Mouse (Mus musculus) midbrain, embryonic 12.5 days (tissue): Measurements from ENCODE around the gene Klri1. TPM values are rescaled to one million over a fixed set of nuclear protein-coding genes. Genes with fewer than 3 reads are reported as not detected.
"Not testable (repeated sequence)": the region's sequence is repeated elsewhere in the genome, so short reads cannot be mapped to it uniquely, and the experiment has no call there.

Experiments used
- ATAC-seq: fragments of 200-750 bp; cut with Nextera tagmentation; 2 replicates; pipeline ENCODE4 v1.8.0; 2017; ENCODE audit warnings: low read depth, moderate TSS enrichment, moderate library complexity; ENCODE audit not compliant: low FRiP score
- H3K27ac ChIP-seq: fragments of 300-500 bp; sonication (generic); replicated peaks from 2 replicates; pipeline ENCODE4 v1.5.1; 2016; ENCODE audit warnings: mild to moderate bottlenecking
- H3K27me3 ChIP-seq: fragments of 300-500 bp; sonication (generic); 2 replicates; pipeline ENCODE4 v1.6.1; 2016; ENCODE audit warnings: mild to moderate bottlenecking
- H3K36me3 ChIP-seq: fragments of 300-500 bp; sonication (generic); 2 replicates; pipeline ENCODE4 v1.6.1; 2016
- H3K4me1 ChIP-seq: fragments of 300-500 bp; sonication (generic); 2 replicates; pipeline ENCODE4 v1.6.1; 2016
- H3K4me2 ChIP-seq: fragments of 300-500 bp; sonication (generic); replicated peaks from 2 replicates; pipeline ENCODE4 v1.6.1; 2016; ENCODE audit warnings: mild to moderate bottlenecking, moderate library complexity
- H3K4me3 ChIP-seq: fragments of 300-500 bp; sonication (generic); 2 replicates; pipeline ENCODE4 v1.5.1; 2016; ENCODE audit warnings: mild to moderate bottlenecking
- H3K9ac ChIP-seq: fragments of 300-500 bp; sonication (generic); replicated peaks from 2 replicates; pipeline ENCODE4 v1.6.1; 2016; ENCODE audit warnings: mild to moderate bottlenecking, moderate library complexity
- H3K9me3 ChIP-seq: fragments of 300-500 bp; sonication (generic); 2 replicates; pipeline ENCODE4 v1.6.1; 2016; ENCODE audit warnings: mild to moderate bottlenecking
- WGBS: fragments of 180-500 bp; shearing (Covaris S2); methylation state at CpG from one replicate; pipeline ENCODE4 v1.1.7; 2016; 5-methylcytosine and 5-hydroxymethylcytosine counted together
- polyA plus RNA-seq: library from polyadenylated mRNA; unstranded; fragments of >200 nt; fragmentation: Nextera tagmentation; extraction: Ambion mirVana; gene quantifications from 2 replicates; pipeline ENCODE4 v1.2.1, GENCODE M21; 2016

Gene Klri1
- not detected in 2 replicates for polyA plus RNA-seq

DNA sequence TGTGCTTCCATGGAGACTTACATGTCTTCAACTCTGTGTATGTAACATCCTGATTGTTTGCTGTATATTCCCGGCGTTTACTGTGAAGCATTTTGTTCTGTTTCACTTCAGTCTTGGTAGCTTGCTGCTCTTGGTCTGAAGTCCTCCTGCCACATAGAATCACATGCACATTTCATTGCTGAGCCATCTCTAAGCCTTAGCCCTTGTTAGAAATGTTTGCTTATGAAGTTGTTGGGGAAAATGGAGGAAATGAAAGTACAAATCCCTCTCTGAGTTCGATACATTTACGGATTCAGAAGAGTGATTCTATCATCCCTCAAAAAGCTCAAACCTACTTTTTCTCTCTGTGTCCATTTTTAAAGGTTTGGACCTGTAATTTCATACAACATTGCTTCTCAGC, at the start of gene Klri1:
Gene Klri1, minus strand, starts transcription at position 101 of the 400 bp plus-strand sequence.
- no peak within 1 kb of the TSS for H3K27ac ChIP-seq
- H3K9me3 ChIP-seq: no peaks in the 10 kb centered on the region
- no peak within 1 kb of the TSS for H3K4me3 ChIP-seq
- no peaks in the 10 kb centered on the region for H3K27me3 ChIP-seq
- ATAC-seq: no peak
- no peak within 1 kb of the TSS for H3K9ac ChIP-seq
- H3K4me2 ChIP-seq: no peak within 1 kb of the TSS
- H3K36me3 ChIP-seq: no peaks in the 10 kb centered on the region
- H3K4me1 ChIP-seq: no peaks in the 10 kb centered on the region
- 92% methylated on average over 4 of the region's 4 CpGs for WGBS

GRCm38 (mm10) chr6:129747654-129748032, 30.7 kb upstream of the Klri1 start:
- ATAC-seq: no peak
- no peaks in the 10 kb centered on the region for H3K4me1 ChIP-seq
- no peaks in the 10 kb centered on the region for H3K27me3 ChIP-seq
- H3K27ac ChIP-seq: no peak overlapping the region
- H3K9me3 ChIP-seq: peaks cover 6% of the 10 kb centered on the region; the same call in 1 of the 2 replicates
- H3K4me3 ChIP-seq: no peak overlapping the region
- no peaks in the 10 kb centered on the region for H3K36me3 ChIP-seq
- H3K9ac ChIP-seq: no peak overlapping the region
- H3K4me2 ChIP-seq: no peak overlapping the region
- 78% methylated on average over 3 of the region's 3 CpGs for WGBS

- Histone ChIP-seq H3K4me3 (no peak overlapping the region), H3K9me3 (peaks cover 6% of the 10 kb centered on the region; the same call in 1 of the 2 replicates), H3K27me3 (no peaks in the 10 kb centered on the region), H3K9ac (no peak overlapping the region), H3K4me2 (no peak overlapping the region), H3K36me3 (no peaks in the 10 kb centered on the region), H3K4me1 (no peaks in the 10 kb centered on the region), H3K27ac (no peak overlapping the region)
- WGBS: 86% methylated on average over 4 of the region's 4 CpGs
- ATAC-seq: no peak
Measured at GRCm38 (mm10) chr6:129747016-129747653, 30.2 kb upstream of the Klri1 start.

GRCm38 (mm10) chr6:129746151-129746550, 29.2 kb upstream of the Klri1 start:
- Histone ChIP-seq H3K9ac (no peak overlapping the region), H3K36me3 (no peaks in the 10 kb centered on the region), H3K4me2 (no peak overlapping the region), H3K4me1 (no peaks in the 10 kb centered on the region), H3K27me3 (no peaks in the 10 kb centered on the region), H3K9me3 (peaks cover 6% of the 10 kb centered on the region; the same call in 1 of the 2 replicates), H3K4me3 (no peak overlapping the region), H3K27ac (no peak overlapping the region)
- no peak for ATAC-seq
- 71% methylated on average over 3 of the region's 3 CpGs for WGBS

DNA sequence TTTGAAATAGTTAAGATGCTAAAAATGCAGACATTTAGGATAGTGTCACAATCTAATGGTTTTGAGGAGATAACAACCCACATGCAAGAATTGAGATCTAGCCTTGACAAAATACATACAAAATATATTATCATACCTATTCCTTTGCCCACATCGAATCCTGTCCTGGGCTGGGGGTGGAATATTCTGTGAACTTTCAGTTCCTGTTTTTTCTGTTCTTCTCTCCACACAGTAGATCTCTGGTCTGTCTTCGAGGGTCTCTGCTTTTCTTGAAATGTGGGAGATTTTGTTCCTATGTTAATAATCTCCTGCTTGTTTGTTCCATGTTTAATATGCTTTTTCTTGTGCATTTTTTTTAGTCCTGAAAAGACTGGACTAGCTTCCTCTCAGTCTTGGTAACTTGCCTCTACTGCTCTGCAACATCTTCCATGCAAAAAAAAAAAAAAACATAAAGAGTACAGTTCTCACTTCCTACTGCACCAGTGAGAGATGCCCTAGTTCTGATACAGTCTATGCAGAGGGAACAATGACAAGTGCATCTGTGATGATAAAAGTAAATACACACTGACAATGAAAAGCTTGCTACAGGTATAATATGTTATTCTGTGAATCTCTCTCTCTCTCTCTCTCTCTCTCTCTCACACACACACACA, 23.3 kb upstream of the Klri1 start, which contains the start of gene Klri2:
Gene Klri2, minus strand, starts transcription at position 416 of the 653 bp plus-strand sequence.
- WGBS: 65% methylated on average over 2 of the region's 2 CpGs
- H3K27me3 ChIP-seq: no peaks in the 10 kb centered on the region
- no peaks in the 10 kb centered on the region for H3K9me3 ChIP-seq
- H3K4me2 ChIP-seq: no peak within 1 kb of the TSS
- H3K36me3 ChIP-seq: no peaks in the 10 kb centered on the region
- ATAC-seq: no peak
- no peak within 1 kb of the TSS for H3K4me3 ChIP-seq
- H3K27ac ChIP-seq: no peak within 1 kb of the TSS
- no peak within 1 kb of the TSS for H3K9ac ChIP-seq
- H3K4me1 ChIP-seq: no peaks in the 10 kb centered on the region

DNA sequence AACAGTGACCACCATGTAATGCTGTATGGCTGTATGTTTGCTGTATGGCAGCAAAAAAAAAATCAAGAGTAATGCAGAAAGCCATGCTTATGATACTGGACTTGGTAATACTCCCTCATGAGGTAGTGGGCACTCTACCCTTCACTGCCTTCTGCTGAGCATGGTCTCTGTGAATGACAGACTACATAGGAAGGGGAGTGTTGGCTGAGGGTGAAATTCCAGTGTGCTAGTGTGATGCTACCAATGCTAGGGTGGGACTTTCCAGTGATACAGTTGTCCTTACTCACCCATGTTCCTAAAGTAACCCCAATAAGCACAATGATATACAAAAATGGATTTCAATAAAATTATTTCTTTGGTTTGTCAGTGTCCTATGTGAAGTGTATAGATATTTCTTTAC, 19.5 kb upstream of the Klri1 start:
- no peak for ATAC-seq
- H3K4me3 ChIP-seq: no peak overlapping the region
- H3K27ac ChIP-seq: no peak overlapping the region
- no peak overlapping the region for H3K9ac ChIP-seq
- H3K36me3 ChIP-seq: no peaks in the 10 kb centered on the region
- H3K27me3 ChIP-seq: no peaks in the 10 kb centered on the region
- no peaks in the 10 kb centered on the region for H3K4me1 ChIP-seq
- H3K9me3 ChIP-seq: no peaks in the 10 kb centered on the region
- H3K4me2 ChIP-seq: no peak overlapping the region

DNA sequence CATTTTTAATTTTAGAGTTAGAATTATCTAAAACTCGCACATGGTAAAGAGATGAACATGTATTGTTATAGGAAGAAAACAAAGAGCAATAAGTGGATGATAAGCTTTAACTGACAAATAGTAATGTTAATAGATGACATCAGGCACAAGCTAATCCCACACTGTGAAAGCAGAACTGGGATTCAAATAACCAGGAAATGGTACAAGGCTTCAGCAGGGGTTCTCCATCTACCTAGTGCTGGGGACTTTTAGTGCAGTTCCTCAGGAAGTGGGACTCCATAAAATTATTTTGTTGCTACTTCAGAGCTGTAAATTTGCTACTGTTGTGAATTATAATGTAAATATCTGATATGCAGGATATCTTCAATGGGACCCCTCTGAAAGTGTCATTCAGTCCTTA, 10.3 kb upstream of the Klri1 start:
- Histone ChIP-seq H3K27ac (no peak overlapping the region), H3K9ac (no peak overlapping the region), H3K4me2 (no peak overlapping the region), H3K9me3 (no peaks in the 10 kb centered on the region), H3K4me3 (no peak overlapping the region), H3K36me3 (no peaks in the 10 kb centered on the region), H3K4me1 (no peaks in the 10 kb centered on the region), H3K27me3 (no peaks in the 10 kb centered on the region)
- 82% methylated on average over 1 of the region's 1 CpGs for WGBS
- ATAC-seq: no peak

DNA sequence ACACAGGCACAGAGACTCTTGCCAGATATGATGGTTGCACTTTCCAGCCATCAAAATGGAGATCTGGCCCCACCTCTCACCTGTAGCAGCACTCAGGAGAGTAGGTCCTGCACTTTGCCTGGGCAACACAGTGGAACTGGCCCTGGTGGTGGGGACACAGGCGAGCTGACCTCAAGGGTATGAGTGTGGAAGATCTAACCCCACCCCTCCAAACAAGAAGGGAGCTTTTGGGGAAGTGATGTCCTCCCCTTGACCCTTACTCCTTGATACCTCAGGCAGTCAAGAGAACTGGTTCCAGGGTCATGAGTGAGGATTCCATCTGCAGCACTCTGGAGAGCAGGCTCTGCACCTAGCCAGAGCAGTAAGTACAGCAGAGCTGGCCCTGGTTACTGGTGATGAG, 4.5 kb upstream of the Klri1 start:
- H3K27me3 ChIP-seq: no peaks in the 10 kb centered on the region
- no peaks in the 10 kb centered on the region for H3K36me3 ChIP-seq
- WGBS: 84% methylated on average over 1 of the region's 1 CpGs
- no peaks in the 10 kb centered on the region for H3K4me1 ChIP-seq
- H3K27ac ChIP-seq: no peak overlapping the region
- no peak overlapping the region for H3K9ac ChIP-seq
- no peaks in the 10 kb centered on the region for H3K9me3 ChIP-seq
- ATAC-seq: 0 out of 2 replicates have a peak, but pooled peaks have one; percentile 41
- no peak overlapping the region for H3K4me2 ChIP-seq
- H3K4me3 ChIP-seq: no peak overlapping the region

GRCm38 (mm10) chr6:129720487-129720886, 3.6 kb upstream of the Klri1 start:
- Histone ChIP-seq H3K27ac (no peak overlapping the region), H3K9me3 (no peaks in the 10 kb centered on the region), H3K4me2 (no peak overlapping the region), H3K4me3 (no peak overlapping the region), H3K36me3 (no peaks in the 10 kb centered on the region), H3K4me1 (no peaks in the 10 kb centered on the region), H3K27me3 (no peaks in the 10 kb centered on the region), H3K9ac (no peak overlapping the region)
- 23% methylated on average over 3 of the region's 3 CpGs for WGBS
- ATAC-seq: no peak

DNA sequence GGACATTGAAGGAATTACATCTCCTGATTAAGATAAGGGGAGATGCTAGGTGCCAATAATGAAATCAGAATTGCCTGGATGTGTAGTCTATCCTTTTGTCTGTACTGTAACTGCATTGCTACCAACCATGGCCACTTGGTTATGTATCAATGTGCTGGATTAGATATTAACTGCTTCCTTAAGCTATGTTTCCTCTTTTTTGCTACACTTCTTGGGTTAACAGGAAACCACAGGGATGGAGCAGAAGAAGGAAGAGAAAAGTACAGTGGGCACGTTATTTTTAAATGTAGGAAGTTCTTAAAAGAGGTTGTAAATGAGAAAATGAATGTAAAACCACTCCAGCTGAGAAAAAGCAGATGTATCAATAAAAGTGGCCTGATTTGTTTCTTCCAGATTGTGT, 3.4 kb downstream of the Klri1 start:
- H3K27me3 ChIP-seq: no peaks in the 10 kb centered on the region
- H3K4me2 ChIP-seq: no peak overlapping the region
- H3K4me3 ChIP-seq: no peak overlapping the region
- 36% methylated on average over 1 of the region's 1 CpGs for WGBS
- no peak overlapping the region for H3K27ac ChIP-seq
- no peaks in the 10 kb centered on the region for H3K4me1 ChIP-seq
- H3K9me3 ChIP-seq: no peaks in the 10 kb centered on the region
- no peak for ATAC-seq
- H3K9ac ChIP-seq: no peak overlapping the region
- no peaks in the 10 kb centered on the region for H3K36me3 ChIP-seq

GRCm38 (mm10) chr6:129691436-129691835, 25.5 kb downstream of the Klri1 start:
- H3K9ac ChIP-seq: not testable (repeated sequence)

DNA sequence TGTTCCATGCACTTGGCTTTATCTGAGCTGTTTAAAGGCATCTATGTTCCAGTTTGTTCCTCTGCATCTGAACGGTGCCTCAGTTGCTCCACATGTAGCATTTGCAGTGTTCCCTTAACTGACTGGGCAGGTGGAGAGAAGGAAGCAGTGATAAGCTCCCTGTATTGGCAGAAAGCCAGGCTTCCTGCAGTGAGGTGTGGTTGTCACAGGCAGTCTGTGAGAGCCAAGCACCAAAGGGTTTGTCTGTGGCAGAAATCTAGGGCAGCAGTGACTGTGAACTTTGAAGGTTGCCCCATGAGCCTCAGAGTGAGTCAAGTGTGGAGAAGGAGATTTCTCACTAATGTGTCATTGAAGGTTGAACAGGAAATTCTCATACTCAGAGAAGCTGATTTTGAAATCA, 36.6 kb downstream of the Klri1 start:
- 70% methylated on average over 1 of the region's 1 CpGs for WGBS
- no peak overlapping the region for H3K4me2 ChIP-seq
- ATAC-seq: no peak

More at GRCm38 (mm10) chr6:129691436-129691835, 25.5 kb downstream of the Klri1 start:
- not testable (repeated sequence) for H3K4me2 ChIP-seq, H3K27me3 ChIP-seq, ATAC-seq, H3K27ac ChIP-seq, H3K36me3 ChIP-seq, H3K9me3 ChIP-seq, H3K4me1 ChIP-seq, H3K4me3 ChIP-seq
- 82% methylated on average over 10 of the region's 10 CpGs for WGBS

More for the DNA sequence above, 36.6 kb downstream of the Klri1 start:
- Histone ChIP-seq H3K4me1 (no peaks in the 10 kb centered on the region), H3K4me3 (no peak overlapping the region), H3K9ac (no peak overlapping the region), H3K27me3 (no peaks in the 10 kb centered on the region), H3K27ac (no peak overlapping the region), H3K9me3 (no peaks in the 10 kb centered on the region), H3K36me3 (no peaks in the 10 kb centered on the region)
